Mouse (Mus musculus) CH12.LX (cell line): ENCODE data around the gene Rgl1. TPM values are rescaled to one million over a fixed set of nuclear protein-coding genes. Genes with fewer than 3 reads are reported as not detected.

Experiments used
- DNase-seq: peaks from one replicate; pipeline ENCODE4 v3.0.0-alpha.2; 2013; ENCODE audit errors: extremely low read depth
- H3K27ac ChIP-seq: 2 replicates; pipeline ENCODE4 v1.5.1; 2012; ENCODE audit warnings: low read depth, mild to moderate bottlenecking, control low read depth, moderate library complexity; ENCODE audit not compliant: insufficient read depth
- H3K27me3 ChIP-seq: replicated peaks from 2 replicates; pipeline ENCODE3; 2012; ENCODE audit warnings: inconsistent platforms
- H3K36me3 ChIP-seq, 2 experiments: replicated peaks in 1 of 2; 2 replicates each; pipeline versions ENCODE3 to v1.6.1; 2012; ENCODE audit warnings: inconsistent platforms in 1 of 2, low read length in 1 of 2, mild to moderate bottlenecking in 1 of 2, mixed read lengths in 1 of 2, moderate library complexity in 1 of 2; ENCODE audit not compliant: control insufficient read depth in 1 of 2, insufficient read depth in 1 of 2
- H3K4me1 ChIP-seq, 2 experiments: 2 replicates each; pipeline ENCODE4 v1.6.1; 2012; ENCODE audit warnings: inconsistent platforms in 1 of 2, moderate library complexity in 1 of 2; ENCODE audit not compliant: insufficient read depth in 2 of 2, control insufficient read depth in 1 of 2
- H3K4me2 ChIP-seq: 2 replicates; pipeline ENCODE4 v1.6.1; 2012; ENCODE audit warnings: low read depth, mild to moderate bottlenecking, control low read depth; ENCODE audit not compliant: poor library complexity, insufficient read depth, severe bottlenecking
- H3K4me3 ChIP-seq, 3 experiments: fragments of 150-350 bp in 1 of 3; sonication (generic) in 1 of 3; replicated peaks in 1 of 3; 2 replicates each; pipeline versions ENCODE3 to v1.5.1; 2011 to 2012; ENCODE audit warnings: low read depth in 2 of 3, low read length in 2 of 3, mild to moderate bottlenecking in 2 of 3, moderate library complexity in 2 of 3, control low read depth in 1 of 3, improper control_type of control experiment in 1 of 3, inconsistent platforms in 1 of 3, mixed read lengths in 1 of 3; ENCODE audit not compliant: poor library complexity in 1 of 3
- H3K79me2 ChIP-seq: replicated peaks from 2 replicates; pipeline ENCODE4 v1.6.1; 2012; ENCODE audit warnings: mild to moderate bottlenecking, moderate library complexity; ENCODE audit not compliant: control insufficient read depth, poor library complexity, insufficient read depth, severe bottlenecking; ENCODE audit errors: extremely low read depth
- H3K9ac ChIP-seq: 2 replicates; pipeline ENCODE4 v1.6.1; 2012; ENCODE audit warnings: low read depth, mild to moderate bottlenecking, control low read depth, moderate library complexity; ENCODE audit not compliant: insufficient read depth
- H3K9me3 ChIP-seq: replicated peaks from 2 replicates; pipeline ENCODE3; 2012; ENCODE audit warnings: low read length, inconsistent platforms, mixed read lengths
- CHD2 ChIP-seq: IDR thresholded peaks from 2 replicates; pipeline ENCODE4 v1.6.1; 2011; ENCODE audit warnings: low read length, improper control_type of control experiment
- ELF1 ChIP-seq: IDR thresholded peaks from 2 replicates; pipeline ENCODE4 v1.6.1; 2014; ENCODE audit warnings: low read depth, mild to moderate bottlenecking, inconsistent platforms, low read length, improper control_type of control experiment
- EP300 ChIP-seq: IDR thresholded peaks from 2 replicates; pipeline ENCODE4 v1.6.1; 2011; ENCODE audit warnings: low read length, improper control_type of control experiment
- ETS1 ChIP-seq: conservative IDR thresholded peaks from 2 replicates; pipeline ENCODE4 v1.6.1; 2012; ENCODE audit warnings: low read depth, mild to moderate bottlenecking, inconsistent platforms, low read length, improper control_type of control experiment, moderate library complexity
- GABPA ChIP-seq: IDR thresholded peaks from 2 replicates; pipeline ENCODE4 v1.6.1; 2012; ENCODE audit warnings: low read depth, low read length, improper control_type of control experiment, inconsistent platforms; ENCODE audit not compliant: insufficient replicate concordance
- HCFC1 ChIP-seq: IDR thresholded peaks from 2 replicates; pipeline ENCODE4 v1.6.1; 2012; ENCODE audit warnings: low read depth, mild to moderate bottlenecking, inconsistent platforms, low read length, improper control_type of control experiment
- JUND ChIP-seq: conservative IDR thresholded peaks from 2 replicates; pipeline ENCODE4 v1.6.1; 2011; ENCODE audit warnings: low read depth, low read length, improper control_type of control experiment
- KAT2A ChIP-seq: IDR thresholded peaks from 2 replicates; pipeline ENCODE4 v1.6.1; 2012; ENCODE audit warnings: low read length, improper control_type of control experiment, inconsistent platforms; ENCODE audit not compliant: insufficient replicate concordance
- MAFK ChIP-seq: IDR thresholded peaks from 2 replicates; pipeline ENCODE4 v1.6.1; 2011; ENCODE audit warnings: low read length, improper control_type of control experiment; ENCODE audit not compliant: insufficient replicate concordance
- MAX ChIP-seq: IDR thresholded peaks from 2 replicates; pipeline ENCODE4 v1.6.1; 2011; ENCODE audit warnings: low read length, improper control_type of control experiment
- MAZ ChIP-seq: IDR thresholded peaks from 2 replicates; pipeline ENCODE4 v1.6.1; 2012; ENCODE audit warnings: low read depth, mild to moderate bottlenecking, inconsistent platforms, low read length, improper control_type of control experiment, moderate library complexity
- MEF2A ChIP-seq: IDR thresholded peaks from 2 replicates; pipeline ENCODE4 v1.6.1; 2014; ENCODE audit warnings: low read depth, mild to moderate bottlenecking, inconsistent platforms, low read length, improper control_type of control experiment, borderline replicate concordance
- MXI1 ChIP-seq: IDR thresholded peaks from 2 replicates; pipeline ENCODE4 v1.6.1; 2011; ENCODE audit warnings: mild to moderate bottlenecking, low read depth, low read length, improper control_type of control experiment
- MYC ChIP-seq: IDR thresholded peaks from 2 replicates; pipeline ENCODE4 v1.6.1; 2011; ENCODE audit warnings: low read depth, mild to moderate bottlenecking, improper control_type of control experiment, low read length
- NELFE ChIP-seq: IDR thresholded peaks from 2 replicates; pipeline ENCODE4 v1.6.1; 2011; ENCODE audit warnings: low read depth, low read length, improper control_type of control experiment
- PAX5 ChIP-seq: IDR thresholded peaks from 2 replicates; pipeline ENCODE4 v1.6.1; 2012; ENCODE audit warnings: low read length, inconsistent platforms, mixed read lengths
- POLR2AphosphoS2 ChIP-seq: IDR thresholded peaks from 2 replicates; pipeline ENCODE4 v1.6.1; 2011; ENCODE audit warnings: low read depth, low read length, improper control_type of control experiment
- RAD21 ChIP-seq: IDR thresholded peaks from 2 replicates; pipeline ENCODE4 v1.6.1; 2011; ENCODE audit warnings: low read depth, mild to moderate bottlenecking, low read length, improper control_type of control experiment, moderate library complexity
- RCOR1 ChIP-seq: conservative IDR thresholded peaks from 2 replicates; pipeline ENCODE4 v1.6.1; 2012; ENCODE audit warnings: low read depth, mild to moderate bottlenecking, inconsistent platforms, low read length, improper control_type of control experiment
- TBP ChIP-seq: conservative IDR thresholded peaks from 2 replicates; pipeline ENCODE4 v1.6.1; 2011; ENCODE audit warnings: low read depth, low read length, improper control_type of control experiment
- USF1 ChIP-seq: IDR thresholded peaks from 2 replicates; pipeline ENCODE4 v1.6.1; 2014; ENCODE audit warnings: low read depth, mild to moderate bottlenecking, inconsistent platforms, low read length, improper control_type of control experiment
- ZMIZ1 ChIP-seq: IDR thresholded peaks from 2 replicates; pipeline ENCODE4 v1.6.1; 2012; ENCODE audit warnings: low read depth, mild to moderate bottlenecking, inconsistent platforms, low read length, improper control_type of control experiment
- ZNF384 ChIP-seq: IDR thresholded peaks from 2 replicates; pipeline ENCODE4 v1.6.1; 2012; ENCODE audit warnings: low read depth, low read length, improper control_type of control experiment, inconsistent platforms
- dilution Hi-C: fragments of 300-500 bp; cut with MboI; formaldehyde crosslinking; loops from 2 replicates; pipeline ENCODE4 v1.14.3; 2020; ENCODE audit warnings: low sequenced_read_pairs; ENCODE audit not compliant: extremely low pct_unique_long_range_greater_than_20kb, extremely low pct_ligation_motif_present
- in situ Hi-C: fragments of 300-500 bp; cut with MboI; formaldehyde crosslinking; loops from 3 replicates; pipeline ENCODE4 v1.14.3; 2019; ENCODE audit warnings: low sequenced_read_pairs, low pct_ligation_motif_present, low pct_unique_long_range_greater_than_20kb, mixed read lengths
- polyA plus RNA-seq: library from polyadenylated mRNA; unstranded; fragments of >175 nt; gene quantifications from 2 replicates; pipeline ENCODE4 v1.2.1, GENCODE M21; 2012; ENCODE audit warnings: low read depth; ENCODE audit not compliant: insufficient read length
- total RNA-seq, 2 experiments: library from RNA; depleted of rRNA; stranded (reverse); fragments of 300-350 nt in 1 of 2; fragments of >200 nt in 1 of 2; gene quantifications; 2 replicates each; pipeline ENCODE4 v1.2.3; 2012 to 2014

Rgl1 gene
- total and polyA plus RNA-seq, 3 experiments = 0.25 to 1.7 (median 0.74) TPM

DNA sequence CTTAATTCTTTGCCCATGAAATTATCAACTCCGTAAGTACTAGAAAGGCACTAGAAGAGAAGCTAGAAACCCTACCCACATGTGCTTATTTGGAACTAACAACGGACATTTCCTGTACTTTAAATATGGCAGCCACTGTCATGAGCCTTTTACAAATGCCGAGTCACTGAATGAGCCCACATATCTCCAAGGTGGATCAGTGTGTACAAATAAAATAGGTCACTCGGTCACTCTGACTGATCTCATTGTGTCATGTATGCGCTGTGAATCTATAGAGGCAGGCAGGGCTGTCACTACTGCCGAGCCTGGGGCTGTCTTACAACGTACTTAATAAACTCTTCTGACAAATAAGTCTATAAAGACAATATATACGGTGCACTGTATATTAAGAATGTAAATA is 181.2 kb downstream of the Rgl1 start:
- Histone ChIP-seq H3K4me2 (no peak overlapping the region), H3K36me3 (no peaks in the 10 kb centered on the region), H3K27me3 (no peaks in the 10 kb centered on the region), H3K4me1 (no peaks in the 10 kb centered on the region), H3K27ac (no peak overlapping the region), H3K79me2 (no peaks in the 10 kb centered on the region), H3K4me3 (no peak overlapping the region)
- in situ Hi-C loops = no loop called here
- no peak for TF ChIP-seq MYC
- TF ChIP-seq MXI1 = no peak
- no peak for TF ChIP-seq GABPA
- TF ChIP-seq MAFK = no peak
- TF ChIP-seq KAT2A = no peak
- TF ChIP-seq JUND = no peak
- TF ChIP-seq TBP = no peak
- TF ChIP-seq ZMIZ1 = no peak
- no peak for TF ChIP-seq USF1
- no peak for TF ChIP-seq ETS1
- TF ChIP-seq POLR2AphosphoS2 = no peak
- no peak for TF ChIP-seq ELF1
- no peak for TF ChIP-seq ZNF384
- TF ChIP-seq, all 38 proteins: peak for 0
- DNase-seq = no peak
- Histone ChIP-seq H3K9ac (no peak overlapping the region), H3K9me3 (no peaks in the 10 kb centered on the region)
- dilution Hi-C loops = no loop called here

- no peak overlapping the region for H3K4me3 ChIP-seq
- TF ChIP-seq RCOR1 = no peak
- no peak for TF ChIP-seq MAX
- no peak for TF ChIP-seq HCFC1
- no peak for TF ChIP-seq JUND
- TF ChIP-seq MEF2A = no peak
- no peak for TF ChIP-seq MAZ
- TF ChIP-seq TBP = no peak
- no peak for TF ChIP-seq CHD2
- no peak for TF ChIP-seq EP300
- no peak for TF ChIP-seq USF1
- TF ChIP-seq RAD21 = no peak
- no peak for TF ChIP-seq NELFE
- TF ChIP-seq PAX5 = no peak
- TF ChIP-seq, all 38 proteins: peak for 0
- Histone ChIP-seq H3K4me1 (no peaks in the 10 kb centered on the region), H3K9ac (no peak overlapping the region), H3K27ac (no peak overlapping the region), H3K79me2 (no peaks in the 10 kb centered on the region), H3K4me2 (no peak overlapping the region), H3K36me3 (no peaks in the 10 kb centered on the region), H3K9me3 (no peaks in the 10 kb centered on the region), H3K27me3 (no peaks in the 10 kb centered on the region)
- dilution Hi-C loops (no loop called here), in situ Hi-C loops (no loop called here)
- DNase-seq = no peak
Measured at GRCm38 (mm10) chr1:152581127-152581905, 184.8 kb downstream of the Rgl1 start.
